Mouse (Mus musculus) midbrain, embryonic 15.5 days (tissue): ENCODE data around the gene Cp. TPM values are rescaled to one million over a fixed set of nuclear protein-coding genes. Genes with fewer than 3 reads are reported as not detected.

Experiments used
- ATAC-seq: fragments of 200-750 bp; cut with Nextera tagmentation; replicated peaks from 2 replicates; pipeline ENCODE4 v1.8.0; 2017; ENCODE audit warnings: moderate TSS enrichment
- H3K27ac ChIP-seq: fragments of 300-500 bp; sonication (generic); 2 replicates; pipeline ENCODE4 v1.5.1; 2015; ENCODE audit warnings: mild to moderate bottlenecking, inconsistent platforms
- H3K27me3 ChIP-seq: fragments of 300-500 bp; sonication (generic); replicated peaks from 2 replicates; pipeline ENCODE4 v1.6.1; 2015; ENCODE audit warnings: inconsistent platforms
- H3K36me3 ChIP-seq: fragments of 300-500 bp; sonication (generic); replicated peaks from 2 replicates; pipeline ENCODE4 v1.6.1; 2015; ENCODE audit warnings: inconsistent platforms
- H3K4me1 ChIP-seq: fragments of 300-500 bp; sonication (generic); 2 replicates; pipeline ENCODE4 v1.6.1; 2015; ENCODE audit warnings: inconsistent platforms
- H3K4me2 ChIP-seq: fragments of 300-500 bp; sonication (generic); 2 replicates; pipeline ENCODE4 v1.6.1; 2015; ENCODE audit warnings: inconsistent platforms, mild to moderate bottlenecking, moderate library complexity
- H3K4me3 ChIP-seq: fragments of 300-500 bp; sonication (generic); 2 replicates; pipeline ENCODE4 v1.5.1; 2015; ENCODE audit warnings: mild to moderate bottlenecking, inconsistent platforms
- H3K9ac ChIP-seq: fragments of 300-500 bp; sonication (generic); 2 replicates; pipeline ENCODE4 v1.6.1; 2015; ENCODE audit warnings: mild to moderate bottlenecking, inconsistent platforms
- H3K9me3 ChIP-seq: fragments of 300-500 bp; sonication (generic); 2 replicates; pipeline ENCODE4 v1.6.1; 2016; ENCODE audit warnings: inconsistent platforms
- WGBS: fragments of 180-500 bp; shearing (Covaris S2); methylation state at CpG from one replicate; pipeline ENCODE4 v1.1.7; 2015; ENCODE audit warnings: mixed read lengths; 5-methylcytosine and 5-hydroxymethylcytosine counted together
- polyA plus RNA-seq: library from polyadenylated mRNA; unstranded; fragments of >200 nt; fragmentation: Nextera tagmentation; extraction: Ambion mirVana; gene quantifications from 2 replicates; pipeline ENCODE4 v1.2.1, GENCODE M21; 2015

Gene Cp
- polyA plus RNA-seq, 1 experiment from 2014 or later: 10.6 TPM

GRCm38 (mm10) chr3:19978474-19978873 is 21.6 kb downstream of the Cp start:
- WGBS: 65% methylated on average over 4 of the region's 4 CpGs
- Histone ChIP-seq H3K4me1 (no peaks in the 10 kb centered on the region), H3K36me3 (no peaks in the 10 kb centered on the region), H3K27ac (no peak overlapping the region), H3K4me2 (no peak overlapping the region), H3K9ac (no peak overlapping the region), H3K9me3 (no peaks in the 10 kb centered on the region), H3K4me3 (no peak overlapping the region), H3K27me3 (no peaks in the 10 kb centered on the region)
- no peak for ATAC-seq

- Histone ChIP-seq H3K4me2 (no peak overlapping the region), H3K36me3 (no peaks in the 10 kb centered on the region), H3K27me3 (no peaks in the 10 kb centered on the region), H3K9me3 (no peaks in the 10 kb centered on the region), H3K4me1 (no peaks in the 10 kb centered on the region), H3K4me3 (no peak overlapping the region), H3K27ac (no peak overlapping the region), H3K9ac (no peak overlapping the region)
- ATAC-seq: no peak
- WGBS: 91% methylated on average over 2 of the region's 2 CpGs
Measured at GRCm38 (mm10) chr3:19981156-19981555, 24.3 kb downstream of the Cp start.

- ATAC-seq: no peak
- Histone ChIP-seq H3K9me3 (no peaks in the 10 kb centered on the region), H3K36me3 (no peaks in the 10 kb centered on the region), H3K4me3 (no peak overlapping the region), H3K9ac (no peak overlapping the region), H3K27ac (no peak overlapping the region), H3K27me3 (no peaks in the 10 kb centered on the region), H3K4me2 (no peak overlapping the region), H3K4me1 (no peaks in the 10 kb centered on the region)
Measured at GRCm38 (mm10) chr3:19982846-19983245, 26.0 kb downstream of the Cp start.

- Histone ChIP-seq H3K36me3 (no peaks in the 10 kb centered on the region), H3K27ac (no peak overlapping the region), H3K27me3 (no peaks in the 10 kb centered on the region), H3K9me3 (no peaks in the 10 kb centered on the region), H3K4me1 (no peaks in the 10 kb centered on the region), H3K4me2 (no peak overlapping the region), H3K9ac (no peak overlapping the region), H3K4me3 (no peak overlapping the region)
- WGBS: 7% methylated on average over 3 of the region's 3 CpGs
- no peak for ATAC-seq
Measured at GRCm38 (mm10) chr3:19986123-19986522, 29.3 kb downstream of the Cp start.

- H3K9me3 ChIP-seq: no peaks in the 10 kb centered on the region
- 83% methylated on average over 3 of the region's 3 CpGs for WGBS
- no peak overlapping the region for H3K4me2 ChIP-seq
- H3K36me3 ChIP-seq: no peaks in the 10 kb centered on the region
- ATAC-seq: no peak
- H3K27me3 ChIP-seq: no peaks in the 10 kb centered on the region
- no peaks in the 10 kb centered on the region for H3K4me1 ChIP-seq
- no peak overlapping the region for H3K27ac ChIP-seq
- no peak overlapping the region for H3K4me3 ChIP-seq
- no peak overlapping the region for H3K9ac ChIP-seq
Measured at GRCm38 (mm10) chr3:19990031-19990430, 33.2 kb downstream of the Cp start.

GRCm38 (mm10) chr3:19992388-19992787 is 35.5 kb downstream of the Cp start:
- no peaks in the 10 kb centered on the region for H3K36me3 ChIP-seq
- H3K27me3 ChIP-seq: no peaks in the 10 kb centered on the region
- no peak overlapping the region for H3K4me2 ChIP-seq
- H3K4me1 ChIP-seq: no peaks in the 10 kb centered on the region
- H3K27ac ChIP-seq: no peak overlapping the region
- no peak overlapping the region for H3K4me3 ChIP-seq
- no peak for ATAC-seq
- H3K9me3 ChIP-seq: no peaks in the 10 kb centered on the region
- WGBS: 56% methylated on average over 4 of the region's 4 CpGs
- no peak overlapping the region for H3K9ac ChIP-seq

GRCm38 (mm10) chr3:19999551-19999950 is 42.7 kb downstream of the Cp start:
- H3K4me2 ChIP-seq: no peak overlapping the region
- no peaks in the 10 kb centered on the region for H3K36me3 ChIP-seq
- H3K27me3 ChIP-seq: no peaks in the 10 kb centered on the region
- H3K27ac ChIP-seq: no peak overlapping the region
- no peak overlapping the region for H3K9ac ChIP-seq
- no peak overlapping the region for H3K4me3 ChIP-seq
- no peaks in the 10 kb centered on the region for H3K4me1 ChIP-seq
- no peak for ATAC-seq
- no peaks in the 10 kb centered on the region for H3K9me3 ChIP-seq
- 84% methylated on average over 2 of the region's 2 CpGs for WGBS

GRCm38 (mm10) chr3:20000806-20001205 is 44.0 kb downstream of the Cp start:
- Histone ChIP-seq H3K4me2 (no peak overlapping the region), H3K36me3 (no peaks in the 10 kb centered on the region), H3K27ac (no peak overlapping the region), H3K4me1 (no peaks in the 10 kb centered on the region), H3K27me3 (no peaks in the 10 kb centered on the region), H3K4me3 (no peak overlapping the region), H3K9me3 (no peaks in the 10 kb centered on the region), H3K9ac (no peak overlapping the region)
- ATAC-seq: no peak
- 48% methylated on average over 4 of the region's 4 CpGs for WGBS

- Histone ChIP-seq H3K36me3 (no peaks in the 10 kb centered on the region), H3K9me3 (no peaks in the 10 kb centered on the region), H3K27ac (no peak overlapping the region), H3K4me1 (no peaks in the 10 kb centered on the region), H3K4me2 (no peak overlapping the region), H3K9ac (no peak overlapping the region), H3K4me3 (no peak overlapping the region), H3K27me3 (no peaks in the 10 kb centered on the region)
- ATAC-seq: no peak
- 80% methylated on average over 5 of the region's 5 CpGs for WGBS
Measured at GRCm38 (mm10) chr3:20002786-20003185, 45.9 kb downstream of the Cp start.

GRCm38 (mm10) chr3:20004422-20004821 is 47.6 kb downstream of the Cp start:
- H3K4me1 ChIP-seq: no peaks in the 10 kb centered on the region
- no peak overlapping the region for H3K9ac ChIP-seq
- H3K9me3 ChIP-seq: no peaks in the 10 kb centered on the region
- no peaks in the 10 kb centered on the region for H3K27me3 ChIP-seq
- no peak overlapping the region for H3K27ac ChIP-seq
- no peak overlapping the region for H3K4me3 ChIP-seq
- no peak overlapping the region for H3K4me2 ChIP-seq
- peaks cover 3% of the 10 kb centered on the region; the same call in 1 of the 2 replicates for H3K36me3 ChIP-seq
- WGBS: 89% methylated on average over 8 of the region's 8 CpGs
- no peak for ATAC-seq

GRCm38 (mm10) chr3:20005611-20006010 is 48.8 kb downstream of the Cp start:
- 79% methylated on average over 1 of the region's 1 CpGs for WGBS
- peaks cover 6% of the 10 kb centered on the region; the same call in 1 of the 2 replicates for H3K36me3 ChIP-seq
- H3K4me3 ChIP-seq: no peak overlapping the region

GRCm38 (mm10) chr3:20007275-20007674 is 50.4 kb downstream of the Cp start:
- no peak for ATAC-seq
- Histone ChIP-seq H3K9ac (no peak overlapping the region), H3K27me3 (no peaks in the 10 kb centered on the region), H3K9me3 (no peaks in the 10 kb centered on the region), H3K4me1 (no peaks in the 10 kb centered on the region), H3K4me2 (no peak overlapping the region), H3K36me3 (peaks cover 6% of the 10 kb centered on the region; the same call in 1 of the 2 replicates), H3K4me3 (no peak overlapping the region), H3K27ac (no peak overlapping the region)
- WGBS: 93% methylated on average over 4 of the region's 4 CpGs

More at GRCm38 (mm10) chr3:20005611-20006010, 48.8 kb downstream of the Cp start:
- ATAC-seq: no peak
- no peaks in the 10 kb centered on the region for H3K27me3 ChIP-seq
- H3K4me2 ChIP-seq: no peak overlapping the region
- no peaks in the 10 kb centered on the region for H3K9me3 ChIP-seq
- no peak overlapping the region for H3K27ac ChIP-seq
- no peaks in the 10 kb centered on the region for H3K4me1 ChIP-seq
- no peak overlapping the region for H3K9ac ChIP-seq

GRCm38 (mm10) chr3:20007759-20008158 is 50.9 kb downstream of the Cp start:
- Histone ChIP-seq H3K9ac (no peak overlapping the region), H3K9me3 (no peaks in the 10 kb centered on the region), H3K36me3 (peaks cover 9% of the 10 kb centered on the region; the same call in 1 of the 2 replicates), H3K4me1 (no peaks in the 10 kb centered on the region), H3K27me3 (no peaks in the 10 kb centered on the region), H3K4me3 (no peak overlapping the region), H3K27ac (no peak overlapping the region), H3K4me2 (no peak overlapping the region)
- ATAC-seq: no peak
- WGBS: 92% methylated on average over 5 of the region's 5 CpGs
